Mouse (Mus musculus) forebrain, postnatal 0 days (tissue): ENCODE data around the gene Nmnat2. TPM values are rescaled to one million over a fixed set of nuclear protein-coding genes. Genes with fewer than 3 reads are reported as not detected.

Experiments used
- ATAC-seq: fragments of 200-750 bp; cut with Nextera tagmentation; 2 replicates; pipeline ENCODE4 v1.8.0; 2017; ENCODE audit warnings: mild to moderate bottlenecking, moderate library complexity
- DNase-seq: peaks from one replicate; pipeline ENCODE4 v3.0.0-alpha.2; 2015
- H3K27ac ChIP-seq: fragments of 300-500 bp; sonication (generic); 2 replicates; pipeline ENCODE4 v1.5.1; 2014; ENCODE audit warnings: low read depth, mild to moderate bottlenecking, antibody characterized with exemption, low read length, moderate library complexity, mixed read lengths
- H3K27me3 ChIP-seq: fragments of 300-500 bp; sonication (generic); 2 replicates; pipeline ENCODE4 v1.6.1; 2014; ENCODE audit warnings: mild to moderate bottlenecking, low read length, mixed read lengths; ENCODE audit not compliant: insufficient read depth
- H3K36me3 ChIP-seq: fragments of 300-500 bp; sonication (generic); 2 replicates; pipeline ENCODE4 v1.6.1; 2014; ENCODE audit warnings: mild to moderate bottlenecking, moderate library complexity; ENCODE audit not compliant: insufficient read depth
- H3K4me1 ChIP-seq: fragments of 300-500 bp; sonication (generic); 2 replicates; pipeline ENCODE4 v1.6.1; 2014; ENCODE audit warnings: antibody characterized with exemption; ENCODE audit not compliant: insufficient read depth
- H3K4me2 ChIP-seq: fragments of 300-500 bp; sonication (generic); 2 replicates; pipeline ENCODE4 v1.6.1; 2014; ENCODE audit warnings: low read depth, mild to moderate bottlenecking, moderate library complexity
- H3K4me3 ChIP-seq: fragments of 300-500 bp; sonication (generic); 2 replicates; pipeline ENCODE4 v1.5.1; 2014; ENCODE audit warnings: low read depth, low read length, mixed read lengths
- H3K9ac ChIP-seq: fragments of 300-500 bp; sonication (generic); 2 replicates; pipeline ENCODE4 v1.6.1; 2014; ENCODE audit warnings: mild to moderate bottlenecking
- H3K9me3 ChIP-seq: fragments of 300-500 bp; sonication (generic); 2 replicates; pipeline ENCODE4 v1.6.1; 2016; ENCODE audit warnings: low read length
- CTCF ChIP-seq: sonication (generic); IDR thresholded peaks from 2 replicates; pipeline ENCODE4 v1.5.1; 2016; ENCODE audit warnings: antibody characterized with exemption, control low read depth, low read depth
- WGBS: fragments of 180-500 bp; shearing (Covaris S2); extraction: QIAGEN DNeasy Blood & Tissue Kit; methylation state at CpG from one replicate; pipeline ENCODE4 v1.1.7; 2014; 5-methylcytosine and 5-hydroxymethylcytosine counted together
- polyA plus RNA-seq: library from polyadenylated mRNA; unstranded; fragments of >200 nt; fragmentation: Nextera tagmentation; extraction: Ambion mirVana; gene quantifications from 2 replicates; pipeline ENCODE4 v1.2.1, GENCODE M21; 2015
- total RNA-seq: library from RNA; depleted of rRNA; stranded (reverse); fragments of >200 nt; gene quantifications from 2 replicates; pipeline ENCODE4 v1.2.3, GENCODE M21; 2014; rRNA removed

Nmnat2 gene
- total and polyA plus RNA-seq, 2 experiments from 2014 or later = 81.8 to 142 TPM

DNA sequence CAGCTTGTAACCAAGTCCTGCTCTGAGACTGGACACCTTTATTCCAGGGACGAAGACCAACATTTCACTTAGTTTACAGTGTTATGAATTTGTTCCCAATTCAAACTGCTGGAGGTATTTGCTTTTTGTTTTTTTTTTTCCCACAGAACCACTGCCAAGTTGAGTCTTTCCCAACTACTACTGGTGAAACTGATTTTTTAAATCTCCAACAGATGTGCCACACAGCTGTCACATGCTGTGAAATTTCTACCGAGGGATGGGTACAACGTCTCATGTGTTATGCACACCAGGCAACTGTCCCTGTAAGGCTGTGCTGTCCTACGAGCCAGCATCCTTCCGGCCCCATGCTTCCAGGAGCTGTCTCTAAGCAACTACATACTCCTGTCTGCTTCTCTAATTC, 213.5 kb downstream of the Nmnat2 start:
- no peaks in the 10 kb centered on the region for H3K9me3 ChIP-seq
- no peak overlapping the region for H3K9ac ChIP-seq
- peak; percentile 12; the same call in 1 of the 2 replicates for ATAC-seq
- no peaks in the 10 kb centered on the region for H3K27me3 ChIP-seq
- H3K36me3 ChIP-seq = no peaks in the 10 kb centered on the region
- TF ChIP-seq CTCF = no peak
- no peaks in the 10 kb centered on the region for H3K4me1 ChIP-seq
- DNase-seq = no peak
- WGBS = 75% methylated on average over 5 of the region's 5 CpGs
- H3K4me2 ChIP-seq = no peak overlapping the region
- H3K27ac ChIP-seq = no peak overlapping the region
- no peak overlapping the region for H3K4me3 ChIP-seq

Other genes with a start within 250 kb of the Nmnat2 start
- 0.15 and 0.48 TPM in 2 replicates for gene Apobec4, start 204.4 kb upstream of the Nmnat2 start, total RNA-seq
- 0.09 and 0.19 TPM in 2 replicates for gene Apobec4, start 204.4 kb upstream of the Nmnat2 start, polyA plus RNA-seq
- 26.7 and 27.8 TPM in 2 replicates for gene Rgl1, start 188.6 kb upstream of the Nmnat2 start, total RNA-seq
- gene Rgl1, start 188.6 kb upstream of the Nmnat2 start, polyA plus RNA-seq = 18.8 and 22.5 TPM in 2 replicates
- gene Arpc5, start 188.5 kb upstream of the Nmnat2 start, total RNA-seq = 301 and 341 TPM in 2 replicates
- 537 and 561 TPM in 2 replicates for gene Arpc5, start 188.5 kb upstream of the Nmnat2 start, polyA plus RNA-seq
- 2.3 and 4.1 TPM in 2 replicates for gene Ncf2, start 154.8 kb upstream of the Nmnat2 start, total RNA-seq
- 1.9 and 2.0 TPM in 2 replicates for gene Ncf2, start 154.8 kb upstream of the Nmnat2 start, polyA plus RNA-seq
- gene Smg7, start 52.3 kb upstream of the Nmnat2 start, total RNA-seq = 46.9 and 67.7 TPM in 2 replicates
- 19.0 and 26.1 TPM in 2 replicates for gene Smg7, start 52.3 kb upstream of the Nmnat2 start, polyA plus RNA-seq
- gene Lamc2, start 231.5 kb downstream of the Nmnat2 start, total RNA-seq = 5.2 and 5.8 TPM in 2 replicates
- gene Lamc2, start 231.5 kb downstream of the Nmnat2 start, polyA plus RNA-seq = 2.8 and 4.4 TPM in 2 replicates